Mouse (Mus musculus): ENCODE data around the gene 4933427I04Rik.

GRCm38 (mm10) chr4:123894295-123894694, 34.8 kb downstream of the 4933427I04Rik start:
- TF ChIP-seq CTCF (IDR thresholded peaks at IDR 0.05; ENCODE audit: borderline replicate concordance, insufficient read depth, low read depth, low read length) (no peak), POLR2A (IDR thresholded peaks at IDR 0.05; ENCODE audit: borderline replicate concordance, insufficient read depth, low read length) (no peak)
